Mouse (Mus musculus) liver, embryonic 15.5 days (tissue): ENCODE measurements around the gene Lrp6. TPM values are rescaled to one million over a fixed set of nuclear protein-coding genes. Genes with fewer than 3 reads are reported as not detected.
A peak's percentile ranks its signal among the peaks of the same experiment; 100 is the strongest.

Experiments
- ATAC-seq: fragments of 200-750 bp; cut with Nextera tagmentation; 2 replicates; pipeline ENCODE4 v1.8.0; 2017; ENCODE audit warnings: moderate number of reproducible peaks, mild to moderate bottlenecking, moderate library complexity; ENCODE audit not compliant: insufficient read depth
- H3K27ac ChIP-seq: fragments of 300-500 bp; sonication (generic); replicated peaks from 2 replicates; pipeline ENCODE4 v1.5.1; 2015; ENCODE audit warnings: mild to moderate bottlenecking, inconsistent platforms
- H3K27me3 ChIP-seq: fragments of 300-500 bp; sonication (generic); 2 replicates; pipeline ENCODE4 v1.6.1; 2015; ENCODE audit warnings: mild to moderate bottlenecking, inconsistent platforms
- H3K36me3 ChIP-seq: fragments of 300-500 bp; sonication (generic); replicated peaks from 2 replicates; pipeline ENCODE4 v1.6.1; 2015; ENCODE audit warnings: moderate library complexity, mild to moderate bottlenecking, inconsistent platforms
- H3K4me1 ChIP-seq: fragments of 300-500 bp; sonication (generic); replicated peaks from 2 replicates; pipeline ENCODE4 v1.6.1; 2015; ENCODE audit warnings: inconsistent platforms
- H3K4me2 ChIP-seq: fragments of 300-500 bp; sonication (generic); 2 replicates; pipeline ENCODE4 v1.6.1; 2015; ENCODE audit warnings: moderate library complexity, mild to moderate bottlenecking, inconsistent platforms
- H3K4me3 ChIP-seq: fragments of 300-500 bp; sonication (generic); replicated peaks from 2 replicates; pipeline ENCODE4 v1.5.1; 2015; ENCODE audit warnings: mild to moderate bottlenecking, inconsistent platforms
- H3K9ac ChIP-seq: fragments of 300-500 bp; sonication (generic); 2 replicates; pipeline ENCODE4 v1.6.1; 2015; ENCODE audit warnings: moderate library complexity, mild to moderate bottlenecking, inconsistent platforms
- H3K9me3 ChIP-seq: fragments of 300-500 bp; sonication (generic); replicated peaks from 2 replicates; pipeline ENCODE4 v1.6.1; 2016; ENCODE audit warnings: inconsistent platforms
- WGBS: fragments of 180-500 bp; shearing (Covaris S2); methylation state at CpG from one replicate; pipeline ENCODE4 v1.1.7; 2015; ENCODE audit warnings: mixed read lengths; ENCODE audit not compliant: insufficient replicate concordance; 5-methylcytosine and 5-hydroxymethylcytosine counted together
- polyA plus RNA-seq: library from polyadenylated mRNA; unstranded; fragments of >200 nt; fragmentation: Nextera tagmentation; extraction: Ambion mirVana; gene quantifications from 2 replicates; pipeline ENCODE4 v1.2.1, GENCODE M21; 2015

Lrp6 gene
- polyA plus RNA-seq, 1 experiment from 2014 or later: 7.2 TPM

DNA sequence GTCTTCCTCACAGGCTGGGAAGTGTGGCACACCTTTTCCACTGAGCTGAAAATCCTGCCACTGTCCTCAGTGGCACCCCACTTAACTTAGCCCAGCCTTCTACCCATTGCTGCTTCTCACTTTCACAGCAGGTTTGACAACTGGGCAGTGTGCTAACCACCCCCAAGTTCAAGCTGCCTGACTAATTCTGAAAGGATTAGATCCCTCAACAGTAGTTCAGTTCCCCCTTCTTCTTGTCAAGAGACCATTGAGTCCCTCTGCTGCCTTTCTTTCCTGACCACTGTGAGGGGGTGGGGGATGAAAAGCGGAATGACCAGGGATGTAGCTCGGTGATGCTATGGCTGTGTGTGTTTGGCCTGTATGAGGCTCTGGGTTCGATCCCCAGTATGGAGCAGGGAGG is 133.5 kb downstream of the Lrp6 start:
- no peak overlapping the region for H3K4me2 ChIP-seq
- no peak for ATAC-seq
- H3K27ac ChIP-seq: no peak overlapping the region
- H3K4me3 ChIP-seq: no peak overlapping the region
- no peaks in the 10 kb centered on the region for H3K4me1 ChIP-seq
- H3K9ac ChIP-seq: no peak overlapping the region
- H3K27me3 ChIP-seq: no peaks in the 10 kb centered on the region
- H3K9me3 ChIP-seq: no peaks in the 10 kb centered on the region
- WGBS: 64% methylated on average over 3 of the region's 3 CpGs
- H3K36me3 ChIP-seq: no peaks in the 10 kb centered on the region

DNA sequence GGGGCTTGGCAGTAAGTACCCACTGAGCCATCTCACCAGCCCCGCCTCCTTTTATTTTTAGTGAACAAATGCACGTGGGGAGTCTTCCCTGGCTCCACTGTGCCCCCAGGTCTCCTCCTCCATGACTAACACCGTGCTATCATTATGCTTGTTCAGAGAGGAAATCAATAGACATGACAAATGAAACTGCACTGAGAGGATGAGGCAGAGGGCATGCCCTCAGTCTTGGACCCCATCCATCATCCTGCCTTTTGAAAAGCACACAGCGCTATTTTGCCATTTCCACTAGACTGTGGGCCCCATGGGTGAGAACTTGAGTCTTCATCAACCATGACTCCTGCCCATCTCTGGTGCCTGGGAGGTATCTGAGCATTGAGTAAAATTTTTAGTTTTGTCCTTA is 135.2 kb downstream of the Lrp6 start:
- 51% methylated on average over 4 of the region's 4 CpGs for WGBS
- H3K27ac ChIP-seq: no peak overlapping the region
- ATAC-seq: no peak

DNA sequence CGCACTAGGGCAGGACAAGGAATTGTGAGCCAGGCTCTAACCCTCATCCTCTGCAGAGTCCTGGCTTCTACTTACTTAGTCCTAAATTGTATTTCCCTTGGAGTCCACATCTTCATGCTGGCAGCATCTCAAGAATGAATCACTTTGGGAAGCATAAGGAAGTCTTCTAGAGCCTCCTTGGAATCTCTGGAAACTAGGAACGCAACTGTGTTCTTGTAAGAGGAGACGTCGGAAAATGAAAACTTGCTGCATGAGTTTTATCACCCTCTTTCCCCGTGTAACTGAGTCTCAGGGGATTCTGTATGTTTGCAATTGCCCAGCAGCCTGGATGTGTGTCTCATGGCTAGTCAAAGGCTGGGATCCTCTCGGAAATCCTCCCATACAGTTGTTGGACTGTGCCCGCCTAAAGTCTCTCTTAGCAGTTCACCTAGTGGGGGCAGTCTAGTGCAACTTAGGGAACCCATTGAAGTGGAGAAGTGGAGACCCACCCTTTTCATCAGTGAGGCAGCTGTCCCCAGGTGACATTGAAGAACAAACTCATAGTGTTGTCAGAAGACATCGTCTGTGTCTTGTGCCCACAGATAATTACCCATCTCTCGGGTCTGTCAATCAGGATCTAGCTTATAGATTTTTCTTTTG is 136.5 kb downstream of the Lrp6 start:
- ATAC-seq: no peak
- 56% methylated on average over 9 of the region's 9 CpGs for WGBS
- Histone ChIP-seq H3K4me2 (no peak overlapping the region), H3K4me3 (no peak overlapping the region), H3K27me3 (no peaks in the 10 kb centered on the region), H3K27ac (no peak overlapping the region), H3K9me3 (no peaks in the 10 kb centered on the region), H3K9ac (no peak overlapping the region), H3K36me3 (no peaks in the 10 kb centered on the region), H3K4me1 (0 out of 2 replicates have a peak, but pooled peaks cover 2% of the 10 kb centered on the region)

More for the DNA sequence above, 135.2 kb downstream of the Lrp6 start:
- no peak overlapping the region for H3K4me2 ChIP-seq
- H3K27me3 ChIP-seq: no peaks in the 10 kb centered on the region
- no peaks in the 10 kb centered on the region for H3K4me1 ChIP-seq
- no peaks in the 10 kb centered on the region for H3K9me3 ChIP-seq
- no peak overlapping the region for H3K9ac ChIP-seq
- no peaks in the 10 kb centered on the region for H3K36me3 ChIP-seq
- H3K4me3 ChIP-seq: no peak overlapping the region

DNA sequence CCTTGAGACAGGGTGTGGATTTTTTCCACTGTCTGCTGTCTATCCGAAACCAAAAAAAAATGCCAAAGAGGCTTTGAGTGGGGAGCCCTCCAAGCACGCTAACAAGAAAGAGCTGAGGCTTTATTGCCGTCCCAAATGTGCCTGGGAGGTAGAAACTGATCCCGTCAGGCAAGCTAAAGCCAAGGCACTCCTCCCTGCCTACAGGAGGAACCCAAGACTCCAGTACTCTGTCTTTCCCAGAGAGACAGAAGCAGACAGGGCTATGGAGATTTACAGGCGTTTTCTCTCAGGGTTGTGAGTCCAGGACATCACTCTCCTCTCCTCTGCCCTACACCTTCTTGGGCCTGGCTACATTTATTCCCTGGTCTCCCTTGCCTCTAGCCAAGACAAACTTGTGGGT is 138.3 kb downstream of the Lrp6 start:
- Histone ChIP-seq H3K9ac (no peak overlapping the region), H3K4me1 (0 out of 2 replicates have a peak, but pooled peaks cover 2% of the 10 kb centered on the region), H3K36me3 (no peaks in the 10 kb centered on the region), H3K27me3 (no peaks in the 10 kb centered on the region), H3K9me3 (no peaks in the 10 kb centered on the region), H3K4me3 (no peak overlapping the region), H3K4me2 (no peak overlapping the region), H3K27ac (no peak overlapping the region)
- no peak for ATAC-seq
- 62% methylated on average over 5 of the region's 5 CpGs for WGBS

DNA sequence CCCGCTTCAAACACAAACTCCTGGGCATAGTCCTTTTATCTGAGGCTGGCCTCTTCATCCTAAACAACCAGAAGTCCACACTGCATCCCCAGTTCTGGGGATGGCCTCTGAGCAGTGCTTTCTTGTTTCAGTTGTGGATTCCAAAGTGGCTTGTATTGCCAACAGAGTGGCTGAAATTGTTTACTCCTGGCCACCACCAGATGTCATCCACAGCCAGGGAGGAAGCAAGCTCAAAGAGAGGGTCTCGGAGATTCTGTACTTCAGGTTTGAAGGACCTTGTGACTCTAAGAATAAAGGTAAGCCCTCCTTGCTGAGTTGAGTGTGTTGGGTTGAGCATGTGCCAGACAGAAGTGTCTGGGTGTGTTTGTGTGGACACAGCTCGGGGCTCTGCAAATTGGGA is 139.6 kb downstream of the Lrp6 start:
- Histone ChIP-seq H3K36me3 (no peaks in the 10 kb centered on the region), H3K27ac (no peak overlapping the region), H3K27me3 (no peaks in the 10 kb centered on the region), H3K4me3 (no peak overlapping the region), H3K9me3 (no peaks in the 10 kb centered on the region), H3K4me2 (no peak overlapping the region), H3K9ac (no peak overlapping the region), H3K4me1 (0 out of 2 replicates have a peak, but pooled peaks cover 2% of the 10 kb centered on the region)
- no peak for ATAC-seq
- 74% methylated on average over 3 of the region's 3 CpGs for WGBS

DNA sequence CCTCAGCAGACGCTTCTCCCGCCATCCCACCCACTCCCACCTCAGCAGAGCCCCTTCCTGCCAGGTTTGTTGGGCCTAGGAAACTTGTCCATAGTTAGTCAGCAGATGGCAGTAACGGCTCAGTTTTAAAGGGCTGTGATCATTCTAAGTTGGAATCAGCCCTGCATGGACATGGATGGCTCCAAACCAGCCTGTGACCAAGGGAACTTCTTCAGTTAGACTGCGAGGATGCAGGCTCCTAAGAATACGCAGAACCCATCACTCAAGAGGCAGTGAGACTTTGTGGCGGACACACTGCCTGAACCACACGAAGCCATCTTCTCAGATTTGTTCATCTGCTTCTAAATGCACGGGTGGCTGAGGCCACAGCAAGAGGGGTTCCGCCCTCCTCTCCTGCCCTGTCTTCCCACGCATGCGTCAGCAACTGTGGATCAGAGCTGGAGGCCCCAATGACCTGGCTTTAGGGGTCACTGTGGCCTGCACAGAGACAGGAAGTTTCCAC is 141.5 kb downstream of the Lrp6 start:
- Histone ChIP-seq H3K4me2 (peak overlapping the region; percentile 23), H3K36me3 (no peaks in the 10 kb centered on the region), H3K4me3 (no peak overlapping the region), H3K4me1 (0 out of 2 replicates have a peak, but pooled peaks cover 2% of the 10 kb centered on the region), H3K27ac (no peak overlapping the region), H3K27me3 (no peaks in the 10 kb centered on the region), H3K9ac (no peak overlapping the region), H3K9me3 (no peaks in the 10 kb centered on the region)
- 25% methylated on average over 11 of the region's 11 CpGs for WGBS
- ATAC-seq: 0 out of 2 replicates have a peak, but pooled peaks have one; percentile 49

DNA sequence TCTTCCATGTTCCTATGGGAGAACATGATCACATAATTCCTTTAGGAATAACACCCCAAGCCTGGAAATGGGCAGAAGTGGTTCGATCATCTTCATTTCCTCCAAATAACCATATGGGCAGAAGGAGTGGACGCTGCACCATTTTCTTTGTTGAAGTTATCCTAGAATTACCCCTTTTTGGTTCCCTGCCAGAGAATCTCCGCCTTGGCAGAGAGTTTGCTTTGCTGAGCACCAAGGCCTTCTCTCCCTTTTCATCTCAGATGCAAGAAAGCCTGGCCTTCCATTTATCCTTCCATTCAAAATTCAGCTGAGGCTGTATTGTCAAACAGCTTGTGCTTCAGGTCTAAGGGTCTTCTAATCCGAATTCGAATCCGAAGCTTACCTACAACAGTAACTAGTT is 144.8 kb downstream of the Lrp6 start:
- ATAC-seq: no peak
- Histone ChIP-seq H3K4me2 (no peak overlapping the region), H3K36me3 (no peaks in the 10 kb centered on the region), H3K27me3 (no peaks in the 10 kb centered on the region), H3K27ac (no peak overlapping the region), H3K9ac (no peak overlapping the region), H3K4me1 (0 out of 2 replicates have a peak, but pooled peaks cover 2% of the 10 kb centered on the region), H3K4me3 (no peak overlapping the region), H3K9me3 (no peaks in the 10 kb centered on the region)
- 71% methylated on average over 6 of the region's 6 CpGs for WGBS

DNA sequence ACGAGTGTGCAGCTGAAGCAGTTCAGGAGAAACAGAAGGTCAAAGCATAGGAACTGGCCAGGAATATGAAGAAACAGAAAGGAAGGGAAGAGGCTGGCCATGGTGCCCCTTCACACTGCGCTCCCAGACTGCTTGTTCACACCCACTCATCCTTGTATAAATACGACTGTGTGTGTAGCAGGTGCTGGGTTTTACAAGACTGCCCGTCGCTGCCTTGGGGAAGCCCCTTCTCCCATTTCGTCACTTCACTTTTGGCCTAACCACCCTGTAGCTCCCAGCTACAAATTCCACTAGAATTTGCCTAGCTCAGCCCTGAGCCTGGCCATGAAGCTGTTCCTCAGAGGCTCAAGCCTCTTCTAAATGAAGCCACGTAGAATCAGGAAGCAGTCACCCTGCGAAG is 146.4 kb downstream of the Lrp6 start:
- no peak overlapping the region for H3K4me2 ChIP-seq
- no peaks in the 10 kb centered on the region for H3K27me3 ChIP-seq
- no peak overlapping the region for H3K4me3 ChIP-seq
- no peak overlapping the region for H3K9ac ChIP-seq
- H3K9me3 ChIP-seq: no peaks in the 10 kb centered on the region
- WGBS: 47% methylated on average over 8 of the region's 8 CpGs
- H3K36me3 ChIP-seq: no peaks in the 10 kb centered on the region
- H3K4me1 ChIP-seq: 0 out of 2 replicates have a peak, but pooled peaks cover under 1% of the 10 kb centered on the region
- ATAC-seq: no peak
- H3K27ac ChIP-seq: no peak overlapping the region

DNA sequence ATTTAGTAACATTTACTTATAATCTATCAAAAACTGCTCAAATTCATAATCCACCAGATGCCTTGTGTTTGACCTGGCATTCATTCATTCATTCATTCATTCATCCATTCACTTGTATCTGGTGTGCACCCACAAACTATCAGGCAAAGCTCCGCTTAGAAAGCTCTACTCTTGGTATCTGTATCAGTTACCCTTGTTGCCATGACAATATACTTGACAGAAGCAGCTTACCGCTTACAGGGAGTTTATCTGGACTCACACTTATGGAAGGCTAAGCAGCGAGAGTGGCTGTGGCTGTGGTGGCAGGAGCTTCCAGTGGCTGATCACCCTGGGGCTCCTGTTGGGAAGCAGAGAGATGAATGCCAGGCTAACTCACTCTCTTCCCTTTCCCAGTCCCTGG is 148.9 kb downstream of the Lrp6 start:
- Histone ChIP-seq H3K4me3 (no peak overlapping the region), H3K27me3 (no peaks in the 10 kb centered on the region), H3K4me2 (no peak overlapping the region), H3K9ac (no peak overlapping the region), H3K27ac (no peak overlapping the region), H3K9me3 (no peaks in the 10 kb centered on the region), H3K4me1 (no peaks in the 10 kb centered on the region), H3K36me3 (no peaks in the 10 kb centered on the region)
- WGBS: 20% methylated on average over 3 of the region's 3 CpGs
- ATAC-seq: no peak

DNA sequence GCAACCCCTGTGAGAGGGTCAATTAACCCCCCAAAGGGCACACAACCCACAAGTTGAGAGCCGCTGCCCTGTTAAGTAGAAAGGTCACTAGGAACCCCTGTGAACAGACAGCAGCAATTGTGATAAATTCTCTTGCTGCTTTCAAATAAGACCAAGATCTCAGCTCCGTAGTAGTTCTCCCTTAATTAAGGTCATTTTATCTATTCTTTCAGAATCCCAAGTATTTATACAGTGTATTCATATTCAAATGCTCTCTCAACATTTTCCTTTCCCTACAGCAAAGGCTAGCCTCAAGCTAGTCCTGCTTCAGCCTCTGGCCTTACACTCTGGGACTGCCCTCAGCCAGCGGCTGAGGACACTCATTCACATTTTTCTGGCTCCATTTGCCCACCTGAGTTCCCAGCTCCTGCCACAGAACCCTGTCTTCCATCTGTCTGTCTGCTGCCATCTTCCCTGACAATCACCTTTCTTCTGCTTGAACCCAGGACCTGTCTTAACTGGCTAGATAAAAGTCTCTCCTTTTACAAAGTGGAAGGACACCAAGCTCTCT is 150.1 kb downstream of the Lrp6 start:
- Histone ChIP-seq H3K27me3 (no peaks in the 10 kb centered on the region), H3K4me2 (no peak overlapping the region), H3K27ac (no peak overlapping the region), H3K4me1 (no peaks in the 10 kb centered on the region), H3K9ac (no peak overlapping the region), H3K36me3 (no peaks in the 10 kb centered on the region), H3K9me3 (no peaks in the 10 kb centered on the region), H3K4me3 (no peak overlapping the region)
- 72% methylated on average over 3 of the region's 3 CpGs for WGBS
- ATAC-seq: no peak

DNA sequence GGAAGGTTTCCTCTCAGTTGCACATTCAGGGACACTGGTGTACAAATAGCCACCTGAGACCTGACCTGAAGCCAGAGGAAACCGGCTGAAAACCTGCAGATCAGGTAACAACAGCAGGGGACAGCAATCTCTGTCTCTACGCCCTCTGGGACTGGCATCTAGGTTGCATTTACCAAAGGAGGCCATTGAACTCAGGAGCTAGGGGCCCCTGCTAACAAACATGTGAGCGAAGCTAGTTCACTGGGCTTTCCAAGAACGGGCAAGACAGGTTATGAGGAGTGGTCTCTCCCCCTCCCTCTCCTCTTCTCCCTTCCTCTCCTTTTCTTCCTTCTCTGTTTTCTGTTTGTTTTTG is 152.3 kb downstream of the Lrp6 start:
- no peaks in the 10 kb centered on the region for H3K36me3 ChIP-seq
- H3K9me3 ChIP-seq: no peaks in the 10 kb centered on the region
- H3K4me2 ChIP-seq: peak overlapping the region; percentile 33
- no peak overlapping the region for H3K4me3 ChIP-seq
- 52% methylated on average over 4 of the region's 4 CpGs for WGBS
- H3K27ac ChIP-seq: no peak overlapping the region
- H3K4me1 ChIP-seq: no peaks in the 10 kb centered on the region
- ATAC-seq: no peak
- no peaks in the 10 kb centered on the region for H3K27me3 ChIP-seq
- H3K9ac ChIP-seq: no peak overlapping the region
